Mouse (Mus musculus) limb, embryonic 10.5 days (tissue): ENCODE data around the gene Gm9999. TPM values are rescaled to one million over a fixed set of nuclear protein-coding genes. Genes with fewer than 3 reads are reported as not detected.

ENCODE experiments used
- DNase-seq: peaks from one replicate; pipeline ENCODE4 v3.0.0-alpha.2; 2017; ENCODE audit warnings: low spot score
- H3K27ac ChIP-seq: fragments of 300-500 bp; sonication (generic); 2 replicates; pipeline ENCODE4 v1.5.1; 2016; ENCODE audit warnings: mild to moderate bottlenecking
- H3K27me3 ChIP-seq: fragments of 300-500 bp; sonication (generic); 2 replicates; pipeline ENCODE4 v1.6.1; 2016; ENCODE audit warnings: low read depth, mild to moderate bottlenecking; ENCODE audit not compliant: poor library complexity, severe bottlenecking
- H3K36me3 ChIP-seq: fragments of 300-500 bp; sonication (generic); 2 replicates; pipeline ENCODE4 v1.6.1; 2016; ENCODE audit warnings: mild to moderate bottlenecking, moderate library complexity
- H3K4me1 ChIP-seq: fragments of 300-500 bp; sonication (generic); 2 replicates; pipeline ENCODE4 v1.6.1; 2016
- H3K4me3 ChIP-seq: fragments of 300-500 bp; sonication (generic); 2 replicates; pipeline ENCODE4 v1.5.1; 2016; ENCODE audit warnings: mild to moderate bottlenecking, moderate library complexity
- H3K9me3 ChIP-seq: fragments of 300-500 bp; sonication (generic); replicated peaks from 2 replicates; pipeline ENCODE4 v1.6.1; 2016; ENCODE audit warnings: mild to moderate bottlenecking
- WGBS: fragments of 180-500 bp; shearing (Covaris S2); methylation state at CpG from one replicate; pipeline ENCODE4 v1.1.7; 2016; 5-methylcytosine and 5-hydroxymethylcytosine counted together
- polyA plus RNA-seq: library from polyadenylated mRNA; unstranded; fragments of >200 nt; fragmentation: Nextera tagmentation; extraction: Ambion mirVana; gene quantifications from 2 replicates; pipeline ENCODE4 v1.2.1, GENCODE M21; 2016

The Gm9999 gene
- not detected in 2 replicates for polyA plus RNA-seq

DNA sequence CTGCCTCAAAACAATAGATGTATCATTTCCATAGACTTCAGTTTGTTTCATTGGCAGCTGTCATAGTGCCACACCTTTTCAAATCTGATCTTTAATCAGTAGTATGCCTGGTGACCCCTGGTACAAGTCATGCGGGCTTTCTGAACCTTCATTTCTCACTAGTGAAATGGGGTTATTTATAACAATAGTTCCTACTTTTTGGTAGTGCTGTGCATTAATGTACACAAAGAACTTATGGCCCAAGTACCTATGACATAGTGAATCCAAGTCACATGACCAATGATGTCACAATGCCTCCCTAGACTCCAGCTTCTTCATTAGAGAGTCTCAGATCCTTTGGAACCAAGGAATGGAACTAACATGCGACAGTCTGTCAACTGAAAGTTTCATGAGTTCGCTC, at the start of gene Gm9999:
TSS of gene Gm9999 (plus strand) at position 301 of the 400 bp plus-strand sequence.
- Histone ChIP-seq H3K9me3 (no peaks in the 10 kb centered on the region), H3K36me3 (no peaks in the 10 kb centered on the region), H3K27ac (no peak within 1 kb of the TSS), H3K4me3 (no peak within 1 kb of the TSS), H3K27me3 (no peaks in the 10 kb centered on the region), H3K4me1 (peaks cover 11% of the 10 kb centered on the region)
- DNase-seq = no peak
- 94% methylated on average over 3 of the region's 3 CpGs for WGBS

DNA sequence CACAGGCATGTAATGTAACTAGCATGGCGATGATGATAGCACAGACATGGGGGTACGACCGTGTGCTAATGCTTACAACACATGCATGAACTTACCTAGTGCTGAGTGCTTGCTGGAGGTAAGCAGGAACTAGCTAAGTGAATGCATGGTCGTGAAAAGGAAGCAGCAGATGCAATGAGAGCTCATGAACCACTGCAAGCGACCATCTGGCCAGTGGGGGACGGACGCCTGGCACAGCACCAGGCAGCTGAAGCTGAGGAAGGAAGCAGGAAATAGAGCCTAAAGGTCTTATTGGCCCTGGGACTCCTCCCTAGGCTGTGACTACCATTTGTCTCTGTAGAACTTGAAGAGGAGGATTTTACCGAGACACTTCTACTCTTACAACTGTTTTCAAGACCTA, 48.6 kb upstream of the Gm9999 start:
- no peaks in the 10 kb centered on the region for H3K9me3 ChIP-seq
- DNase-seq = no peak
- no peaks in the 10 kb centered on the region for H3K27me3 ChIP-seq
- WGBS = 82% methylated on average over 8 of the region's 8 CpGs
- no peaks in the 10 kb centered on the region for H3K4me1 ChIP-seq
- peaks cover 73% of the 10 kb centered on the region for H3K36me3 ChIP-seq
- H3K27ac ChIP-seq = no peak overlapping the region
- H3K4me3 ChIP-seq = no peak overlapping the region

DNA sequence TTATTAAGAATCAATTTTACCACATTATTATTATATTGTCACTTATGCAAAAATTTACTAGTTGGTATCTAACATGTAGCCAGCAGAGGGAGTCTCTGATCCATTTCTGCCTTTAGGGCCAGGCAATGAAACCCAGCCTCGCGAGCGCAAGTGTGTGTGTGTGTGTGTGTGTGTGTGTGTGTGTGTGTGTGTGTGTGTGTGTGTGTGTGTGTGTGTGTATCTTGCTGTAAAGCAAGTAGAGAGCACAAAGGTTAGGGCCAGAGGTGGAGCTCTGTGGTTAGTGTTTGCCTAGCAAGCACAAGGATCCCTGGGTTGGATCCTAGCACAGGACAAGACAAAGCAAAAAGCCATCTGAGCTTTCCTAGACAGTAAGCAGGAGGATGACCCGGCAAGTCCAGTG, 47.5 kb upstream of the Gm9999 start:
- no peaks in the 10 kb centered on the region for H3K4me1 ChIP-seq
- H3K27me3 ChIP-seq = no peaks in the 10 kb centered on the region
- 82% methylated on average over 4 of the region's 4 CpGs for WGBS
- H3K9me3 ChIP-seq = no peaks in the 10 kb centered on the region
- DNase-seq = no peak
- H3K36me3 ChIP-seq = peaks cover 75% of the 10 kb centered on the region
- H3K4me3 ChIP-seq = no peak overlapping the region
- no peak overlapping the region for H3K27ac ChIP-seq

GRCm38 (mm10) chr7:46957831-46958691, 25.3 kb upstream of the Gm9999 start, which contains the start of gene Uevld:
Uevld (minus strand) TSS chr7:46958527.
- H3K27me3 ChIP-seq = peaks cover 24% of the 10 kb centered on the region
- peak within 1 kb of the TSS; percentile 81 for H3K27ac ChIP-seq
- peak; percentile 96 for DNase-seq
- H3K36me3 ChIP-seq = peaks cover 26% of the 10 kb centered on the region
- no peaks in the 10 kb centered on the region for H3K9me3 ChIP-seq
- WGBS = 2% methylated on average over 51 of the region's 51 CpGs
- peak within 1 kb of the TSS; percentile 74 for H3K4me3 ChIP-seq
- peaks cover 13% of the 10 kb centered on the region; the same call in 1 of the 2 replicates for H3K4me1 ChIP-seq

DNA sequence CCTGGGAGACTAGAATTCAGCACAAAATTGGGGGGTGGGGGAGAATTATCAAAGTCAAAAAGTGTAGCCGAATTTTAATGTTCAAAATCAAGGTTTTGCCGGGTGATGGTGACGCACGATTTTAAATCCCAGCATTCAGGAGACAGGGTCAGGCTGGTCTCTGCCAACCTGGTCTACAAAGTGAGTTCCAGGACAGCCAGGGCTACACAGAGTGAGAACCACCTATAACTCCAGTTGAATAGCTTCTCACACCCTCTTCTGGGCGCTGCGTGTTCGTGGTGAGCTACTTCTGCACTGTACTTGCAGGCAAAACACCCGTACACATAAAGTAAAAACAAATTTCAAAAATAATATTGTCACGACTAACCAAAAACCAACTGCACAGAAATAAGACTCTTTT, 24.5 kb upstream of the Gm9999 start:
- peaks cover 24% of the 10 kb centered on the region for H3K27me3 ChIP-seq
- no peaks in the 10 kb centered on the region for H3K9me3 ChIP-seq
- peaks cover 13% of the 10 kb centered on the region; the same call in 1 of the 2 replicates for H3K4me1 ChIP-seq
- H3K27ac ChIP-seq = peak overlapping the region; percentile 81
- H3K36me3 ChIP-seq = peaks cover 18% of the 10 kb centered on the region
- H3K4me3 ChIP-seq = peak overlapping the region; percentile 74
- DNase-seq = no peak
- WGBS = 24% methylated on average over 9 of the region's 9 CpGs

DNA sequence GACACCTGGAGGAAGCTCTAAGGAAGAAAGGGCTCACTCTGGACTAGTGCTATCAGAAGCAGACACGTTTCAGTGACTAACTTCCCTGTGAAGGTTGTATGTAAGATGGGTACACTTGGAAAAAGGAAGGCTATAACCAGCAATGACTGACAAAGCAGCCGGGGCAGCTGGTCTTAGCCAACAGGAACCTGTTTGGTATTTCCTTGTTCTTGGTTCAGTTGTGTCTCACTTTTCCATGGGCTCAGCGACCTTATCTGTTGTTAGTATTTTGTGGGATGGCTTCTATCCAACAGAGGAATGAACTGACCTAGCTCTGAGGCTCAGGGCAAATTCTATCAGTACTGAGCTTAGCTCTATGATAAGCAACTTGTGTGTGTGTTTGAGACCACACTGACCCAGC, 22.4 kb upstream of the Gm9999 start:
- 78% methylated on average over 3 of the region's 3 CpGs for WGBS
- Histone ChIP-seq H3K4me1 (peaks cover 13% of the 10 kb centered on the region; the same call in 1 of the 2 replicates), H3K4me3 (no peak overlapping the region), H3K9me3 (no peaks in the 10 kb centered on the region), H3K36me3 (peaks cover 2% of the 10 kb centered on the region; the same call in 1 of the 2 replicates), H3K27me3 (peaks cover 24% of the 10 kb centered on the region), H3K27ac (no peak overlapping the region)
- DNase-seq = no peak

GRCm38 (mm10) chr7:46962132-46962531, 21.2 kb upstream of the Gm9999 start:
- Histone ChIP-seq H3K9me3 (no peaks in the 10 kb centered on the region), H3K36me3 (no peaks in the 10 kb centered on the region), H3K27me3 (peaks cover 24% of the 10 kb centered on the region), H3K4me1 (peaks cover 13% of the 10 kb centered on the region; the same call in 1 of the 2 replicates), H3K27ac (no peak overlapping the region), H3K4me3 (no peak overlapping the region)
- no peak for DNase-seq

DNA sequence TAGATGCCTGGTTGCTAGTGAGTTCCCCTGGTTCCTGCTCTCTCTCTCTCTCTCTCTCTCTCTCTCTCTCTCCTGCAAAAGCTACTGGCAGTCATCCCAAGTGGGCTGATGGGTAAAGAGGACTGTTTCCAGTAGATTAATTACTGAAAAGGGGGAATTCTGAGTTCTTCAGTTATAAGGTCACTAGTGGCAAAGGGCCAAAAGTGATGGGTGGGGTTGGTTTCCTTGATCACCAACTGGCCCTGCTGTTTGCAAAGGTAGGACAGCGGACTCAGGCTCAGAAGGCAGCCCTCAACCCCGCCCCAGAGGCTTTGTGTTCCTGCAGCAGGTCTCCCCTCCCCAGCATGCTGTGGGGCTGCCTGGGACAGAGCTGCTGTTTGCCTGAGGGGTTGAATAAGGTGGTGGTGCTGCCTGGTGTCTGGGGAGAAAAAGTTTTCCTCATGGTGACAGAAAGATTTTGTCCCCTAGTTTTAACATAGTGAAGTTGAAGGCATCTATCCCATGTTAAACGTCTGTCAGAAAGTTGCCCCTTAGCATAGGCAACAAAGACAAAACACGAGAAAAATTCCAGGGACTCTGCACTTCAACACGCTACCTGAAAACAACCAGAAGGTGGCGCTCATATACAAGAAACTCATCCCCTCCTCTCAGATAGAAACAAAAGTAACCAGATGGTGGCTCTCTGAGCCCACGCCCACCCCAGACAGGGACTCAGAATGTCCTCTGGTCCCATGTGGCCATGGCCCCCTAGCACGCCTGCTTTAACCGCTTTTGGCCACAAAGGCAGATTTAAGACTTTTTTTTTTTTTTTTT, 20.4 kb upstream of the Gm9999 start:
- Histone ChIP-seq H3K4me1 (peaks cover 4% of the 10 kb centered on the region; the same call in 1 of the 2 replicates), H3K27me3 (peaks cover 24% of the 10 kb centered on the region), H3K4me3 (no peak overlapping the region), H3K9me3 (no peaks in the 10 kb centered on the region), H3K27ac (peak overlapping the region; percentile 65), H3K36me3 (no peaks in the 10 kb centered on the region)
- WGBS = 1% methylated on average over 9 of the region's 9 CpGs
- DNase-seq = peak; percentile 73

DNA sequence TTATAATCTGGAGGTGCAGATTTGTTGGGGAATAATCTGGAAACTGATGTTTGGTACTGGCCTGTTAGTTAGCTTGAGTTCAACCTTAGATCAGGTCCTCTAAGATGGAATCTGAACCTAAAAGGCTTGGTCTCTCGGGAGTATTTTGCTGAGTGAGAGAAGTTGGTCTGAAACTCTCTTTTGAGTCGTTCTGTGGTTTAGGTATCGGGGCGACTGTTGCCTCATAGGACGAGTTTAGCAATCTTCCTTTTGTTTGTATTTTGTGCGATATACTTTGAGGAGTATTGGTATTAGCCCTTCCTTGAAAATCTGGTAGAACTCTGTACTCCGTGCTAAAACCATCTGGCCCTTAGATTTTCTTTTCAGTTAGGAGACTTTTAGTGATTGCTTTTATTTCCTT, 19.3 kb upstream of the Gm9999 start:
- no peak overlapping the region for H3K4me3 ChIP-seq
- peaks cover 21% of the 10 kb centered on the region for H3K27me3 ChIP-seq
- 90% methylated on average over 7 of the region's 7 CpGs for WGBS
- H3K27ac ChIP-seq = 0 out of 2 replicates have a peak overlapping the region, but pooled peaks have one; percentile 65
- H3K4me1 ChIP-seq = peaks cover 4% of the 10 kb centered on the region; the same call in 1 of the 2 replicates
- DNase-seq = no peak
- no peaks in the 10 kb centered on the region for H3K9me3 ChIP-seq
- H3K36me3 ChIP-seq = no peaks in the 10 kb centered on the region

GRCm38 (mm10) chr7:46969898-46970297, 13.5 kb upstream of the Gm9999 start:
- Histone ChIP-seq H3K9me3 (no peaks in the 10 kb centered on the region), H3K4me3 (no peak overlapping the region), H3K4me1 (no peaks in the 10 kb centered on the region), H3K27me3 (no peaks in the 10 kb centered on the region), H3K27ac (no peak overlapping the region), H3K36me3 (no peaks in the 10 kb centered on the region)
- WGBS = 87% methylated on average over 4 of the region's 4 CpGs
- DNase-seq = peak; percentile 3

DNA sequence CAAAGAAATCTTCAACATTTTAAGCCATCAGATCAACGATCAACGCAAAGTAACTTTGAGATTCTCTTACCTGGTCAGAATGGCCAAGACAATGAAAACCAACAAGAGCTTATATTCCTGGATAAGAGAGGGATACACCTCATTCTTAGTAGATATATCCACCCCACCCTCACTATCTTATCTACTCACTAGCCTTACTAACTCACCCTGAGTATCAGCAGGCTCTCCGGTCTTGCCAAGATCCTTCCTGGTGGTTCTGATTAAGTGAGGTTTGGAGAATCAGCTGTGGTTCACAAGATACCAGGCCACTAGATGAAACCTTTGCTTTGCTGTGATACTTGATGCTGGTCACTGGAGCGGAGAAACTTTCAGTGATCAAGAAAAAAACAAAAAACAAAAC, 8.7 kb upstream of the Gm9999 start:
- Histone ChIP-seq H3K27me3 (no peaks in the 10 kb centered on the region), H3K27ac (no peak overlapping the region), H3K9me3 (no peaks in the 10 kb centered on the region), H3K4me3 (no peak overlapping the region), H3K4me1 (no peaks in the 10 kb centered on the region), H3K36me3 (no peaks in the 10 kb centered on the region)
- WGBS = 98% methylated on average over 4 of the region's 4 CpGs
- DNase-seq = no peak

- Histone ChIP-seq H3K4me3 (no peak overlapping the region), H3K27me3 (no peaks in the 10 kb centered on the region), H3K27ac (no peak overlapping the region), H3K36me3 (no peaks in the 10 kb centered on the region), H3K9me3 (no peaks in the 10 kb centered on the region), H3K4me1 (no peaks in the 10 kb centered on the region)
- DNase-seq = no peak
- 90% methylated on average over 11 of the region's 11 CpGs for WGBS
These were observed 7.9 kb upstream of the Gm9999 start for GRCm38 (mm10) chr7:46975456-46975855.
